Mouse (Mus musculus) gastrocnemius, postnatal 4 days (tissue): ENCODE measurements at regions not wholly inside any gene's neighbourhood (a gene's known extent, or its start where the extent isn't known, plus 50 kb on each side); places are given as distances from the start of the nearest gene placed in this dataset.

Experiments
- DNase-seq, 2 experiments: peaks; one replicate each; pipeline ENCODE4 v3.0.0; 2021 to 2022; ENCODE audit warnings: low spot score in 2 of 2, mixed read lengths in 2 of 2

DNA sequence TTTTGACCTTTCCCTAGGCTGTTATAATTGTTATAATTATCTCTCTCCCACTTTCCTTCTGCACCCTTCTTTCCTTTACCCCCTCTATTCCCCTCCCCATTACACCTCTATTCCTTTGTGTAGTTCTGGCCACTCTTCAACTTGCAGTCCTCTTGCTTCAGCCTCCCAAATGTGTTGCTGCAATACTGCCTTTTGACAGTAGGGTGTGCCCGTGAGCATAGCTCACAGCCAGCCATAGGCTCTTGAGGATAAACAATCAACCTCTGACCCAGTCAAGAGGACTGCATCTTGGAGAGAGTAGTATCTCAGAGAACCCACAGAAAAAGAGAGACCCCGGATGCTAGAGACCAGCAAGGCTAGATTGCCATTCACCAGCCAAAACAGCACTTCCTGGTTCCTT lies 184.9 kb upstream of the 4930535I16Rik start:
- DNase-seq = no peak

DNA sequence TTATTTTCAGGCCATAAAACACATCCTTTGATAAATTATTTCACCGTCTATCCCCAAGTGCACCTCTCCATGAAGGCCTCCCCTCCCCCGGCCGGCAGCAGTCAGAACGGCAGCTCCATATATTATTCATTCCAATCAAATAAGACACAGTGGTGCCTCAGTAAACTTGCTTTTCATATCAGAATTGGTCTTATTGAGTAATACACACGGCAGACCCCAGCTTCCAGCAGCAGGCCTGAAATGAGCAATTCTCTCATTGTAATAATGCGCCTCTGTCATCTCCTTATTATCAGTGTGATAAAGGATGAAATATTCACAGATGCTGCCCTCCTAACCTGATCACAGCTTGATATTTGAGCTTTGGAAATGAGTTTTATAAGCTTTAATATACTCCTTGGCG lies 169.0 kb upstream of the 4930535I16Rik start:
- no peak for DNase-seq

DNA sequence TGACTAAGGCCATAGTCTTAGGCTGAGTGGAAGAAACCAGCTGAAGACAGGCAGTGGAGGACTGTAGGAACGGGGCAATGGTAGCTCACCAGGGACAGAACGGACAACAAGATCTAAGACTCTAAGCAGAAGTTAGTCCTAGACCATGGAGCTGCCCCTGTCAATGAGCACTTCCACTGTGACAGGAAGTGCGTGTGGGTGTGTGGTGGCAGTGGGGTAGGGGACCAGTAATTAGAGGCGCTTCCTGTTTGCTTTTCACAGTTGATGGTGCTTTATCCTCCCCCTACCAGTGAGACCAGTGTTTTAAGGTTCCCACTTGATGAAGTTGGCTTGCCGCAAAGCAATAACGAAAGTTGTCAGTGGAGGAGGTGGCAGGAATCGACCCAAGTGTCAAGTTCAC lies 168.4 kb upstream of the 4930535I16Rik start:
- no peak for DNase-seq

DNA sequence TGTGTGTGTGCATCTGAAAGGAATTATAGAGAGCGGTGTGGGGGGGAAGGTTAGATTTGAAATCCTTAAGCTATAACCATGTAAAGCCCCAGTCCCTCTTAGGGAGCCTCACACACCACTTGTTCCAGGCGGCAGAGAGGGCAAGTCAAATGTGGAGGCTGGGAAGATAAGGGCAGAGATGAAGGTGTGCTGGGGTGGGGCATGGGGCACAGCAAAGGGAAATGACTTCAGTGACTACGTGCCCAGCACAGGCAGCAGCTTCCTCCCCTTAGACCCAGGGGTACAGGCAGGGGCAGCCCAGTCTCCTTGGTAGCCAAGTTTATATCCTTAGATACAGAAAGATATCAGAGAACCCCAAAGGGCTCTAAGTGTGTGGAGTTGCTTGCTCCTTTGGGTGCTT lies 161.8 kb upstream of the 4930535I16Rik start:
- no peak for DNase-seq

DNA sequence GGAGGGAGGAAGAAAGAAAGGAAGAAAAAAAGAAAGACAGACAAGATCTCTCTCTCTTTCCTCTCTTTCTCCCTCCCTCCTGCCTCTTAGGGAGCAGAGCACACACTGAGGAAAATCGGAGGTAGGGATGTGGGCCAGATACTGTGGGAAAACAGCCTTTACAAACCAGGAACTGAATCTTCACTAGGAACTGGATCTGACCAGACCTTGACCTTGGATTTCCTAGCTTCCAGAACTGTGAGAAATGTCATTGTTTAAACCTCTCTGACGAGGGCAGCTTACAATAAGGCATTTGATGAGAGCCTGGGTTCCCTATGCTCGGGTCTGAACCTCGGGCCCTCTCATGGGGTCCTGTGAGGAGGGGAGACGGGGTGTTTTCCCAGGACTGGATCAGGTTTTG lies 157.7 kb upstream of the 4930535I16Rik start:
- no peak for DNase-seq

DNA sequence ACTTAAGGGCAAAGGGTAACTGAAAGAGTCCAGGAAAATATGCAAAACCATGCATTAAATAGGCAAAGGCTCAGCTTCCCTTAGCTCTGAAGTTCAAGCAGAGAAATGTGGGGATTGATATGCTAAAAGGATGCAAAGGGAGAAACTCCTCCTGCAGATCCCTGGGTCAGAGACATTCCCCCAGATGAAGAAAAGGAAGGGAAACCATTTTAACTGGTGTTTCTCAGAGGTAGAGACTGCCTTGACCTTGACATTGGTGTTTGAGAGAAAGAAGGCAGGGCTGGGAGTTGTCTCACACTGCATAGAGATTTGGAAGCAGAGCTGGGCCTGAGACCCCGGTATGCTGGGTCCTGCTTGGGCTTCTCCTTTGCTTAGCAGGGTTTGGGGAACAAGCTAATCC lies 155.8 kb upstream of the 4930535I16Rik start:
- DNase-seq = no peak

DNA sequence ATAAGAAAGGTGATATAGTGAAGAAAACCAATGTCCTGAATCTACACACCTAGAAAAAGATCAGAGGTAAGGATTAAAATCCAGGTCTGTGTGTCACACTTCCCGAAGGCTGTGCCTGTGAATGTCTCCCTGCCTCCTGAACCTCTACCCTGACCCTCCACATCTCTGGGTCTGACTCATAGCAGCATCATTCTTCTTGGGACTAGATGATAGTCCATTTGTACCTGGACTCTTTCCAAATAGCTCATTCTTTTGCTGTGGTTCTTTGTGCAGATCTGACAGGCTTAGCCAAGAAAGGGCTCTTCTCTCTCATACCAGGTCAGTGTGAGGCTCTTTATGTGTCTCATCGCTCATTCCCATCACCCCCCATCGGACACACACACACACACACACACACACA lies 146.8 kb upstream of the 4930535I16Rik start:
- DNase-seq = no peak

DNA sequence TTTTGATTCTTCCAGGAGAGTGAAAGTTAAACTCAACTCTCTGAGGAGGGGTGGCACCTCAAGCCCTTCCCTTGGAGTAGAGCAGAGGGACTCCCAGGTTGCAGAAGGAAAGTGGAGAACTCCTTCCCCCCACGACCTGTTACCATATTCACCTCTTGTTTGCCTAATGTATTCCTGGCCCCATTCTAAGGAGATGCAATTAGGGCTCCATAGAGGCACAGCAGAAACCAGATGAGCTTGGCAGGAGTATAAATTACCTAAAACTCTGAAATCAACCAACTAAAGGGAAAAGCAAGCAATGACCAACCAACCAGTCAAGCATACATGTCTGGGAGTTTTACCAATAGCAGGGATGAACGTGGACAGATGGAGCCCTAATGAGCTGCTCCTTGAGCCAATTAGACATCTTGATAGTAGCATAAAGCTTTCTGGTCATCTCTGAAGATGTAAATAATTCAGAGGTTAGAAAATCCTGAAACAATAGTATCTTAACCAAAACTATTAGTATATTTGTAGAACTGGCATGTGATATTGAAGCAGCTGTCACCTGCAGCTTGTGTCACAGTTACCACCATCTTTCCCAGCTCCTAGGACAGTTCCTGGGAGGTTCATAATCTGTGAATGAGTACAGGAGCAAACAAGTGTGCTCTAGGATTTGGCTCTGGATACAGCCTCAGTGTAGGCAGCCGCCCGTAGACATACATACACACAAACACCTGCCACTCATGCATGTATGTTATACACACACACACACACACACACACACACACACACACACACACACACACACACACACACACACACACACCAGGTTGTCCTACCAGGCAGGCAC lies 145.7 kb upstream of the 4930535I16Rik start:
- DNase-seq = no peak

DNA sequence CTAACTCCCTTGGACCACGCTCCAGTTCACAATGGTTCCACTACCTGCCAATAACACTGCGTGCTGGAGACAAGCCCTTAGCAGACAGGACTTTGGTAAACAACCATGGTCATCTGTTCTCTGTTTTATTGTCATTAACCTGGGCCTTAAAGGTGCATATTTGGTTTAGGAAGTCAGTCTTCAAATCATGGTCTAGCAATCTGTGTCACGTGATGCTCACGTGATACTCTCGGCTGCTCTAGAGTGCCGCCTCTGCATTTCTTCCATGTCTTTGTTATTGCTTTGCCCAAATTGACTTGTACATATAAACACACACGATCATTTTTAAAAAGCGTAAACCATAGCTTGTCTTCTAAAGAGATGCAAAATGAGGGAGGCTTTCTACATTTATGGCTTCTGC lies 139.8 kb upstream of the 4930535I16Rik start:
- DNase-seq = no peak

DNA sequence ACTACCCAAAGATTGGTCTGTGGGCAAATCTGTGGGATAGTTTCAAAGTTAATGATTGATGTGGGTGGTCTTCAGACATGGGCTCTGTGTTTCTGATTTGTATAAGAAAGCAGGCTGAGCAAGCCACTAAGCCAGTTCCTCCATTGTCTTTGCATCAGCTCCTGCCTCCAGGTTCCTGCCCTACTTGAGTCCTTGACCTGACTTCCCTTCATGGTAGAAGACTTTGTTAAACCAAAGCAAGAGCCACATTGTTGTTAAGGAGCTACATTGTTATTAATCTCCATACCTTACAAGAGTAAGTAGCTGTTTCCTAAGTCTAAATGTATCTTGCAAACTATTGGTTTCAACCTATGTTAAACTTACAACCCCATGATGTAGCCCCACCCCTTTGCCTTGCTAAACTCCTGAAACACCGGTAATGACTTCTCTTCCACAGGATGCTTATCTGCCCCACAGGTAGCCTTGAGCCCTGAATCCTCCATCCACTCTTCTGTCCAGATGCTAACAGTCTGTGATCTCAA lies 136.5 kb upstream of the 4930535I16Rik start:
- DNase-seq = no peak

DNA sequence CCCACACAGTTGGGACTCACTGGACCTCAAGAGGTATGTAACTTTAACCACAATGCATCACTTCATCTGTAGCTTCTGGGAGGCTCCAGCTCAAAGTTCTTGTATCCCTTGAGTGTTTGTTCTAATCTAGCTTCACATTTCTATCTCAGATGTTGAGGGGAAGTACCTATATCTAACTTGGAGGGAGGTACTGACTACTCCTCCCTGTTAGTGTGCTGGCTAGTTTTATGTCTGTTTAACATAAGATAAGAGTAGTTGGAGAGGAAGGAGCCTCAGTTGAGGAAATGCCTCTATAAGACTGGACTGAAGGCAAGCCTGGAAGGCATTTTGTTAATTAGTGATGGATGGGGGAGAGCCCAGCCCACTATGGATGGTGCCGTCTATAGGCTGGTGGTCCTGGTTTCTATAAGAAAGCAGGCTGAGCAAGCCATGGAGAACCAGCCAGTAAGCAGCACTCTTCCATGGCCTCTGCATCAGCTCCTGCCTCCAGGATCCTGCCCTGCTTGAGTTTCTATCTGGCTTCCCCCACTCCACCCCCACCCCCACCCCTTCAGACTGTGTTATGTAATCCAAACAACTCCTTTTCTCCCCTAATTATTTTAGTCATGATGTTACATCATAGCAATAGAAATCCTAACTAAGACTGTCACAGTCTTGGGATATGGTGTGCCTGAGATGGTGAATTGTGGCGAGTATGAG lies 135.7 kb upstream of the 4930535I16Rik start:
- no peak for DNase-seq

DNA sequence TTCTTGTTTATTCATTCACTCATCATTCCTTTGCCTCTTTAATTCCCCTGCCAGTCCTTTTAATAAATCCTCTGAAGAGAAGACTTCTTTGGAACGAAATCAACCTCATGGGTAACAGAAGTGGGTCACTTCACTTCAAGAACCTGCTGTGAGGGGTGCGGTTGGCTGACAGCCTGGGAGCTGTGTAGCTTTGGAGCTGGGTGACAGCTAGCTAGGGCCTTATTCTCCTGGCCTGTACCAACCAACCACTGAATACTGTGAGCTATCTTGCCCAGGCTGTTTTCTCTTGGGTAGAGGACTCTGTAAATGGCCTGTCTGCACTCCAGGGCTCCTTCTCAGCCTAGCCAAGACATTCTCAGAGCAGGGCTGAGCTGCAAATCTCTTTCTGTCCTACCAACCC lies 134.6 kb upstream of the 4930535I16Rik start:
- DNase-seq = no peak

DNA sequence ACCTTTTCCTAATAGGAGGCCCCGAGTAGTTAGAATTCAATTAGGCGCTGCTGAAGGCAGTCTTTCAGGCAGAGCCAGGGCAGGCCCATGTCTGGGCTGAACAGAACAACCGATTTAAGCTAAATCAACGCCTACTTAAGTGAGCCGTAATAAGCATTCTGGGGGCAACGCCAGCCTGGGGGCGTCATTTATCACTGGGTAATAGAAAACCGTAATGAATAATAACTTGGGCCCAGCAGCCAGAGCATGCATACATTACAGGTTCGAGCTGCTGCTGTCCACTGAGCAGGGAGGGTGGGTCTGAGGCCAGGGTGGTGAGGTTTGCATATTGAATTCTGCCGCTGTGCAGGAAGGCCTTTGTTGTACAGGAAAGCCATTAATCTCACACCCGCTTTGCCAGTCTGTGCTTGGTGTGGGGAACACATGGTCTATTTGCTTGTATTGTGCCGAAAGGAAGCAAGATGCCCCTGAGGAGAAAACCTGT lies 130.6 kb upstream of the 4930535I16Rik start:
- DNase-seq = no peak

DNA sequence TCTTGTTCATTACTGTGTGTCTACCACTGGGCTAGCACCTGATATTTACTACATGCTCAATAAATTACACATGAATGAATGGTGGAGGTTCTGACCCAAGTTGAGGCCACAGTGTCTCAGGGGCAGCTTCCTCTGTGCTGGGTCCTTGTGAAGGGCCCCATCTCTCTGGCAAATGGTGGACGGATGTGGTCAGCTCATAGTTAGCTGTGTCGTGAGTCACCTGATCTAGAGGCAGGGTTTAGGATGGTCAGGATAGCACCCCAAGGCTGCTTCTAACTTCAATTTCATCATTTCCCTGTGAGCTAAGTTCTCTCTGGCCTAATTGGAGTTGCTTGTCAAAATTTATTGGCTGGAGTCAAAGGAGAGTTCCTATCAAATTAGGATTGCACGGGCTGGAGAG lies 130.1 kb upstream of the 4930535I16Rik start:
- no peak for DNase-seq

DNA sequence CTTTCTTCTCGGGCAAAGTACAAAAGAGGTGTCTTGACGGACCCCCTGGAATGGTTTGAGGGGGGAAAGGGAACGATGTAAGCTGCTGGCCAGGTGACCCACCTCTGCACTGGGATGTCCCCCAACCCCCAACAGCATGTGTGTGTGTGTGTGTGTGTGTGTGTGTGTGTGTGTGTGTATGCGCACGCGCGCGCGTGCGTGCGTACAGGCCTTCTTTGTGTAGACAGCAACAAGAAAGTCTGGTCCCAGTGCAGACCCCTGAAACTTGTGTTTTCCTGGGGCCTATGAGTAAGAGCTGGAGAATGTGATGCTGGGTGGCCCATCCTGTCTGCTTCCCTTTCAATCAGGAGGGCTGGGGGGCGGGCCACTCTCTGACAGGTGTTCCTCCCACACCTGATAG lies 118.7 kb upstream of the 4930535I16Rik start:
- DNase-seq = no peak

DNA sequence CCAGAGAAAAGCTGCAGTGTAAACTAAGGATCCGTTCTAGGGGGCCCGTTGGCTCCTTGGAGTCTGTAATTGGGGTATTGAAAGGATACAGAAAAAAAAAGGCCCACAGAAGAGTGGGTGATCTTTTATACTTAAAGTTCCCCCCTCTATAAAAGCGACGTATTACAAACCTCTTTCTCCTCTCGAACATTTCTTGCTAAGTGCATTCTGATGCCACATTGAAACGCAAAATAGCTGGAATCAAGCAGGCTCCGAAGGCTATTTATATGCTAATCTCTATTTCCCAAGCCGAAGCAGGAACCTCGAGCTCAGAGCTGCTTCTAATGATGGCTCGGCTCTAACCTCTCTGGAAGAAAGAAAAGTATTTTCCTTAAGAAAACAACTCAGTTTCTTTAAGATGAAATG lies 117.8 kb upstream of the 4930535I16Rik start:
- no peak for DNase-seq

DNA sequence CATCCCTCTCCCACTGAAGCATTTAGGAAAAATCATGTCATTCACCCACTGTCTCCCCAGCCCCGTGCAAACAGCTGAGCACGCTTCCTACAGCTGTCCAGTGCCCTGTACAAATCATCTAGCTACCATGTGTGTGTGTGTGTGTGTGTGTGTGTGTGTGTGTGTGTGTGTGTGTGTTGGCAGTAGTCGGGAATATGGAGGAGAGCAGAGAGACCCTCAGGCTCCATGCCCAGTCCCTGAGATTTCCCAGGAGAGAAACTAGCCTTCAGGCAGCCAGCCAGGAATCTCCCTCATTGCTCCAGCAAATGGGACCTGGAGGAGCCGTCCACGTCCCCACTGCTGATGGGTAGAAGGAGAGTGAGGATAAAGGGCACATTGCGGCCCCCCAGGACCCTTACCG lies 117.4 kb upstream of the 4930535I16Rik start:
- peak in 1 of 2 experiments; percentile 31 for DNase-seq

DNA sequence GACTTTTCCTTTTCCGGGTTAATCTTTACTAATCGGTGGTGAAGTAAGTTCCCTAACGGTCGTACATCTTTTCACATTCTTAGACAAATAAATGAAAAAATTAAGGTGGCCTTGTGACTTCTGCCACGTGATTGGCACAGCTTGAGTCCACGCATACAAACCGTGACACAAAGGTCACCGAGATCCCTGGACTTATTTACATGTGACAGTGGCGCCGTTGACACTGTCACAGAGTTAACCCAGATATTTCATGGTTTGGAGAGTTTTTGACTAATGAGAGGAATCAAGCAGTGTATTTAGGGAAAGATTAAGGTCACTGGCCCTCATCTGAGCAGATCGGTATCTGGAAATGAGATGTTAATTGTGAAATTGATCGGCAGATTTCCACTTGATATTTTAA lies 110.2 kb upstream of the 4930535I16Rik start:
- DNase-seq = no peak

DNA sequence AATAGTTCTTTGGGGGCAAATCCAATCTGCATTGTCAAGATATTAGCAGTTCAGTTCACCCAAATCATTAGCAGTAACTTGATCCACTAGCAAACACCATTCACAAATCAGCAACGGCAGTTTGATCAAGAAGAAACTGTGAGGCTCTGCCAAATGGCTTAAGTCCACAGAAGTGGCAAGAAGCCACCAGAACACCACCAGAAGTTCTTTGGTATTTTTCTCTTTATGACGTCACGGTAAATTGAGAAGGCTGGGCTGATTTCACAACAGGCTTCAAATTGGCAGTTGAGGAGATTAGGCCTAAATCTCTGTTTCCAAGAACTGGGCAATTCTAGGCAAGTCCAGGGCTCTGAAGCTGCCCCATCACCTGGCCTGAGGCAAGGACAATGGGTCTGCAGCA lies 98.6 kb upstream of the 4930535I16Rik start:
- no peak for DNase-seq

DNA sequence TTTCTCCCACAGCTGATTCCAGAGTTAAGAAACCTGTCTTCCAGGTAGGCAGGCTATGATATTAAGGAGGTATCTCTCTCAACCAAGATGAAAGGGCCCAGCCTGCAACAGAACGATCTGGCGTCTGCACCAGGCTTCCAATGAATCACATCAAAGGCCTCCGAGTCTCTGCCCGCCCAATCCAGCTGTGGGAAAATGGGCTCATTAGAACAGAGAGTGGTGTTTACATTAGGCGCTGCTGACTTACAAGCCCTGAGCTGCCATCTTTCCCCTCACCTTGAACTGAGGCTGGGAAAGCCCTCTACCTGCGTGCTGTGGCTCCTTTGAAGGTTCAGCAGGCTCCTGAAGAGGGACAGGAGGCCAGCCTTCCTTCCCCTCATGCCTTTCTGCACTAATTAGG lies 97.5 kb upstream of the 4930535I16Rik start:
- no peak for DNase-seq

DNA sequence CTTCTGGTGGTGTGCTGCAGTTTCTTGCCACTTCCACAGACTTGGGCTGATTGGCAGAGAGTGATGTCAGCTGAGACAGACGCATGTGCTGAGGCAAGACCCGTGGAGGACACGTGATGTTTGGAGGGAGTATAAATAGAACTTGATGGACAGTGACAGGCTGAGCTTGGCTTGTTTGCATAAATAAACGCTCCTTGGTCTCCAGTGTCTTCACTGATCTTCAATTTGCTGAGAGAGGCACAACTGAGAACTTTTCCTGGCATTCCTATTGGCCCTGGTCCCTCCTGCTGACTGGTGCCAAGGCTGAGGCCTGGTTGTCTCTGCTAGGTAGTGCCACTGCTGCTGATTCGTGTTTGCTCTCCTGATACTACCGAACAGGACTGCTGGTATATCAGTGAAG lies 94.6 kb upstream of the 4930535I16Rik start:
- DNase-seq = no peak

DNA sequence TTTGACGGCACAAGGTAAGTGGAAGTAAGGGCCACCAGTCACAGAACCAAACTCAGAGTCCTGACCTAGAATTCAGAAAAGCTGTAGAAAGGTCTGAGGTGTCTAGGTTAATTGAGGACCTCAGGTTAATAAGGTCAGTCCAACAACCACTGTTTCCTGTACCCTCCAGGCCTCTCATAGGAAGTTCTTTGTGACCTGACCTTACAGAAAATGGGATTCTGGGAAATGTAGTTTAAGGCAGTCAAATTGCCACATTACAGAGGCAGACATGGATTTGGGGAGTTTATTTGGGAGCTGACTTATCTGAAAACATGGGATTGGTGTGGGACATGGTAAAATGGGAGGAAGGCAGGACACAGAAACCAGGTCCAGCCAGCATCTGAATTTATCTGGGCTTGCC lies 90.9 kb upstream of the 4930535I16Rik start:
- no peak for DNase-seq
